Mouse (Mus musculus): Measurements from ENCODE around the gene Thoc2. TPM values are rescaled to one million over a fixed set of nuclear protein-coding genes. Genes with fewer than 3 reads are reported as not detected.
"Not testable (repeated sequence)": the region's sequence is repeated elsewhere in the genome, so short reads cannot be mapped to it uniquely, and the experiment has no call there.

The Thoc2 gene
- polyA plus RNA-seq (2012; rRNA removed): 40.6 and 46.4 TPM in 2 replicates

GRCm38 (mm10) chrX:41920574-41920973 is at the start of gene Thoc2:
Gene Thoc2 (minus strand): TSS chrX:41920674.
- DNase-seq (ENCODE audit: low spot score): no peak

GRCm38 (mm10) chrX:41970096-41970495 is 49.6 kb upstream of the Thoc2 start:
- no peak for DNase-seq (ENCODE audit: low spot score)

- DNase-seq (ENCODE audit: low spot score): no peak
Measured at GRCm38 (mm10) chrX:41969341-41969740, 48.9 kb upstream of the Thoc2 start.

GRCm38 (mm10) chrX:41957161-41957560 is 36.7 kb upstream of the Thoc2 start:
- DNase-seq (ENCODE audit: low spot score): no peak

- DNase-seq (ENCODE audit: low spot score): no peak
Measured at GRCm38 (mm10) chrX:41941840-41942239, 21.4 kb upstream of the Thoc2 start.

- DNase-seq (ENCODE audit: low spot score): not testable (repeated sequence)
Measured at GRCm38 (mm10) chrX:41931821-41932220, 11.3 kb upstream of the Thoc2 start.

- no peak for DNase-seq (ENCODE audit: low spot score)
Measured at GRCm38 (mm10) chrX:41924708-41925107, 4.2 kb upstream of the Thoc2 start.

GRCm38 (mm10) chrX:41912061-41912401 is 8.4 kb downstream of the Thoc2 start:
- DNase-seq (ENCODE audit: low spot score): no peak

- DNase-seq (ENCODE audit: low spot score): peak; percentile 60
Measured at GRCm38 (mm10) chrX:41911390-41912060, 8.9 kb downstream of the Thoc2 start.

- peak; percentile 25 for DNase-seq (ENCODE audit: low spot score)
Measured at GRCm38 (mm10) chrX:41910981-41911380, 9.5 kb downstream of the Thoc2 start.

- no peak for DNase-seq (ENCODE audit: low spot score)
Measured at GRCm38 (mm10) chrX:41910471-41910870, 10.0 kb downstream of the Thoc2 start.

GRCm38 (mm10) chrX:41884759-41885505 is 35.5 kb downstream of the Thoc2 start:
- no peak for DNase-seq (ENCODE audit: low spot score)

GRCm38 (mm10) chrX:41876581-41876980 is 43.9 kb downstream of the Thoc2 start:
- no peak for DNase-seq (ENCODE audit: low spot score)

GRCm38 (mm10) chrX:41837823-41838222 is 82.7 kb downstream of the Thoc2 start:
- no peak for DNase-seq (ENCODE audit: low spot score)

GRCm38 (mm10) chrX:41805592-41805991 is 114.9 kb downstream of the Thoc2 start:
- no peak for DNase-seq (ENCODE audit: low spot score)

- DNase-seq (ENCODE audit: low spot score): no peak
Measured at GRCm38 (mm10) chrX:41793303-41793702, 127.2 kb downstream of the Thoc2 start.

Other genes starting within 250 kb of the Thoc2 start
- gene Xiap, start 139.0 kb upstream of the Thoc2 start, polyA plus RNA-seq (2012; rRNA removed): 32.2 and 32.3 TPM in 2 replicates
- gene Stag2, start 228.6 kb upstream of the Thoc2 start, polyA plus RNA-seq (2012; rRNA removed): 28.9 and 32.9 TPM in 2 replicates